Mouse (Mus musculus) spleen, adult 2 months (tissue): ENCODE measurements around the gene Tacr2. TPM values are rescaled to one million over a fixed set of nuclear protein-coding genes. Genes with fewer than 3 reads are reported as not detected.

ENCODE experiments used
- DNase-seq, 2 experiments: peaks; one replicate each; pipeline versions ENCODE4 v3.0.0 to v3.0.0-alpha.2; 2012 to 2021; ENCODE audit warnings: low spot score in 2 of 2, low read depth in 1 of 2
- H3K27ac ChIP-seq: fragments of 200-500 bp; 2 replicates; pipeline ENCODE4 v1.5.1; 2012; ENCODE audit warnings: low read length, inconsistent platforms; ENCODE audit not compliant: insufficient read depth
- H3K27me3 ChIP-seq: fragments of 200-500 bp; 2 replicates; pipeline ENCODE4 v1.6.1; 2012; ENCODE audit warnings: mild to moderate bottlenecking, moderate library complexity, low read length, inconsistent platforms; ENCODE audit not compliant: control insufficient read depth, insufficient read depth
- H3K36me3 ChIP-seq: fragments of 200-500 bp; 2 replicates; pipeline ENCODE4 v1.6.1; 2012; ENCODE audit warnings: mild to moderate bottlenecking, low read length, inconsistent platforms; ENCODE audit not compliant: control insufficient read depth, insufficient read depth
- H3K4me1 ChIP-seq: fragments of 200-500 bp; 2 replicates; pipeline ENCODE4 v1.6.1; 2011; ENCODE audit warnings: inconsistent platforms; ENCODE audit not compliant: control insufficient read depth, insufficient read depth, insufficient read length
- H3K4me3 ChIP-seq: fragments of 200-500 bp; 2 replicates; pipeline ENCODE4 v1.5.1; 2011; ENCODE audit warnings: mild to moderate bottlenecking, inconsistent platforms; ENCODE audit not compliant: insufficient read depth, insufficient read length; ENCODE audit errors: extremely low read depth
- CTCF ChIP-seq: fragments of 200-500 bp; IDR thresholded peaks from 2 replicates; pipeline ENCODE4 v1.5.1; 2011; ENCODE audit warnings: mild to moderate bottlenecking, inconsistent platforms; ENCODE audit not compliant: insufficient read depth, insufficient read length, insufficient replicate concordance; ENCODE audit errors: extremely low read depth
- POLR2A ChIP-seq: fragments of 200-500 bp; IDR thresholded peaks from 2 replicates; pipeline ENCODE4 v1.6.1; 2011; ENCODE audit warnings: low read depth, low read length, inconsistent platforms
- WGBS: fragments of 180-500 bp; shearing (Covaris S2); methylation state at CpG from one replicate; pipeline ENCODE4 v1.1.7; 2018; 5-methylcytosine and 5-hydroxymethylcytosine counted together
- polyA plus RNA-seq: library from polyadenylated mRNA; depleted of rRNA; stranded (reverse); fragments of >200 nt; gene quantifications from 2 replicates; pipeline ENCODE4 v1.2.3, GENCODE M21; 2012

The Tacr2 gene
- polyA plus RNA-seq, 1 experiment: not detected

GRCm38 (mm10) chr10:62217196-62217595 is 35.0 kb upstream of the Tacr2 start:
- H3K27me3 ChIP-seq: no peaks in the 10 kb centered on the region
- peak overlapping the region; percentile 70 for H3K27ac ChIP-seq
- no peak for DNase-seq
- no peak for TF ChIP-seq POLR2A
- TF ChIP-seq CTCF: no peak
- 71% methylated on average over 8 of the region's 8 CpGs for WGBS
- H3K4me3 ChIP-seq: no peak overlapping the region
- H3K36me3 ChIP-seq: no peaks in the 10 kb centered on the region
- no peaks in the 10 kb centered on the region; the same call in 1 of the 2 replicates for H3K4me1 ChIP-seq

GRCm38 (mm10) chr10:62218044-62218788 is 34.0 kb upstream of the Tacr2 start:
- Histone ChIP-seq H3K4me1 (no peaks in the 10 kb centered on the region; the same call in 1 of the 2 replicates), H3K4me3 (no peak overlapping the region), H3K27ac (peak overlapping the region; percentile 45), H3K36me3 (no peaks in the 10 kb centered on the region), H3K27me3 (no peaks in the 10 kb centered on the region)
- no peak for DNase-seq
- WGBS: 85% methylated on average over 19 of the region's 19 CpGs
- no peak for TF ChIP-seq CTCF
- no peak for TF ChIP-seq POLR2A

GRCm38 (mm10) chr10:62218789-62219172 is 33.5 kb upstream of the Tacr2 start:
- H3K4me1 ChIP-seq: no peaks in the 10 kb centered on the region; the same call in 1 of the 2 replicates
- 81% methylated on average over 7 of the region's 7 CpGs for WGBS
- no peaks in the 10 kb centered on the region for H3K27me3 ChIP-seq
- TF ChIP-seq CTCF (no peak), POLR2A (no peak)
- no peaks in the 10 kb centered on the region for H3K36me3 ChIP-seq
- peak overlapping the region; percentile 45; the same call in 1 of the 2 replicates for H3K27ac ChIP-seq
- DNase-seq: no peak
- no peak overlapping the region for H3K4me3 ChIP-seq

GRCm38 (mm10) chr10:62220732-62221514 is 31.3 kb upstream of the Tacr2 start:
- Histone ChIP-seq H3K36me3 (no peaks in the 10 kb centered on the region), H3K4me3 (no peak overlapping the region), H3K27ac (no peak overlapping the region), H3K4me1 (no peaks in the 10 kb centered on the region; the same call in 1 of the 2 replicates), H3K27me3 (no peaks in the 10 kb centered on the region)
- no peak for TF ChIP-seq CTCF
- 77% methylated on average over 8 of the region's 8 CpGs for WGBS
- no peak for DNase-seq

GRCm38 (mm10) chr10:62221647-62222046 is 30.6 kb upstream of the Tacr2 start:
- Histone ChIP-seq H3K4me3 (no peak overlapping the region), H3K27me3 (no peaks in the 10 kb centered on the region), H3K27ac (no peak overlapping the region), H3K36me3 (no peaks in the 10 kb centered on the region), H3K4me1 (no peaks in the 10 kb centered on the region; the same call in 1 of the 2 replicates)
- WGBS: 78% methylated on average over 2 of the region's 2 CpGs
- no peak for TF ChIP-seq CTCF
- TF ChIP-seq POLR2A: no peak
- DNase-seq: no peak

GRCm38 (mm10) chr10:62222777-62223176 is 29.5 kb upstream of the Tacr2 start:
- Histone ChIP-seq H3K4me1 (no peaks in the 10 kb centered on the region; the same call in 1 of the 2 replicates), H3K27ac (no peak overlapping the region), H3K36me3 (no peaks in the 10 kb centered on the region), H3K4me3 (no peak overlapping the region), H3K27me3 (no peaks in the 10 kb centered on the region)
- 89% methylated on average over 17 of the region's 17 CpGs for WGBS
- DNase-seq: no peak
- TF ChIP-seq CTCF: no peak
- TF ChIP-seq POLR2A: no peak
